Mouse (Mus musculus): ENCODE measurements at regions not wholly inside any gene's neighbourhood (a gene's known extent, or its start where the extent isn't known, plus 50 kb on each side); places are given as distances from the start of the nearest gene placed in this dataset.

DNA sequence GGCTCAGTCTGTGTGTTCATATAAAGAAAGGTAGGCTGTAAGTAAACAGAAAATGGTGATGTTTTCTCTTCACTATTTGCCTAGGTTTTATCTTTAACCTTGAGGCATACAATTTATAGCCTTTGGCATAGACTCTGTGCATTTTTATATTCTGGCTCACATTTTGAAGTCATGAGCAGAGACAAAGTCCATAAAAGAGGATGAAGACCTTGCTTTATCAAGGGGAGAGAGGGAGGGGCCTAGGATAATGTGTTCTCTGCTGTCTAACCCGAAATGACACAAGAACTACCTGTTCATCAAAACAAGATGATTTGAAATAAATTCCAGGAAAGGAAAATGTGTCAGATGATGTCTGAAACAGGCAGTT is 65.2 kb upstream of the Plcl2 start:
- Histone ChIP-seq H3K9me3 (ENCODE audit: control insufficient read depth, low read length) (no peaks in the 10 kb centered on the region), H3K27me3 (ENCODE audit: control insufficient read depth, insufficient read depth, low read length) (no peaks in the 10 kb centered on the region), H3K4me1 (replicated peaks; ENCODE audit: control insufficient read depth, insufficient read depth) (no peaks in the 10 kb centered on the region), H3K36me3 (ENCODE audit: control insufficient read depth, insufficient read depth, low read length) (no peaks in the 10 kb centered on the region), H3K27ac (replicated peaks) (no peak overlapping the region), H3K9ac (ENCODE audit: low read length) (no peak overlapping the region), H3K4me2 (replicated peaks; ENCODE audit: low read depth) (no peak overlapping the region), H3K4me3 (ENCODE audit: low read depth, low read length) (no peak overlapping the region)
- 48% methylated on average over 1 of the region's 1 CpGs for WGBS
- TF ChIP-seq CTCF (IDR thresholded peaks at IDR 0.05; ENCODE audit: low read depth) (no peak), EP300 (optimal IDR thresholded peaks at IDR 0.05) (no peak)
- DNase-seq (ENCODE audit: low spot score) (no peak), ATAC-seq (ENCODE audit: low FRiP score, low TSS enrichment) (no peak)

DNA sequence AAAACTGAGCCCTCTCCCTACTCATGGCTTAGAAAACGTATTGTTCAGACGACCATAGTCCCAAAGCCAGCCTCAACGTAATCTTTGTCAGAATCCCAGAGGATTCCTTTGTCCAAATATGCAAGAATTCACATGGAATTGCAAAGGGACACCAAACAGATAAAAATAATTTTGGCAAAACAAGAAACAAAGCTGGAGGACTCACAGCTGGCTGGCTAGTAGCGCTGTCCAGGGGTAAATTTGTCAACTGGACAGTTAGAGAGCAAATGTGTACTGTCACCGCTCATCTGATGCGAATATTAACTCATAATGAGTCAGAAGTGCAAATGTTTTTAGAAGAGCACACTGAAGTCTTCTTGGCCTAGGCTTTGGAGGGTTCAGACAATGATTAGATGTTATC is 60.5 kb upstream of the Plcl2 start:
- H3K4me1 ChIP-seq (replicated peaks; ENCODE audit: control insufficient read depth, insufficient read depth) = no peaks in the 10 kb centered on the region
- H3K4me3 ChIP-seq (ENCODE audit: low read depth, low read length) = no peak overlapping the region
- no peak overlapping the region for H3K27ac ChIP-seq (replicated peaks)
- DNase-seq (ENCODE audit: low spot score) (no peak), ATAC-seq (ENCODE audit: low FRiP score, low TSS enrichment) (no peak)
- no peak overlapping the region for H3K4me2 ChIP-seq (replicated peaks; ENCODE audit: low read depth)
- no peak overlapping the region for H3K9ac ChIP-seq (ENCODE audit: low read length)
- no peaks in the 10 kb centered on the region for H3K27me3 ChIP-seq (ENCODE audit: control insufficient read depth, insufficient read depth, low read length)
- 52% methylated on average over 6 of the region's 6 CpGs for WGBS
- no peaks in the 10 kb centered on the region for H3K36me3 ChIP-seq (ENCODE audit: control insufficient read depth, insufficient read depth, low read length)
- no peak for TF ChIP-seq CTCF (IDR thresholded peaks at IDR 0.05; ENCODE audit: low read depth)
- TF ChIP-seq EP300 (optimal IDR thresholded peaks at IDR 0.05) = no peak
- no peaks in the 10 kb centered on the region for H3K9me3 ChIP-seq (ENCODE audit: control insufficient read depth, low read length)

DNA sequence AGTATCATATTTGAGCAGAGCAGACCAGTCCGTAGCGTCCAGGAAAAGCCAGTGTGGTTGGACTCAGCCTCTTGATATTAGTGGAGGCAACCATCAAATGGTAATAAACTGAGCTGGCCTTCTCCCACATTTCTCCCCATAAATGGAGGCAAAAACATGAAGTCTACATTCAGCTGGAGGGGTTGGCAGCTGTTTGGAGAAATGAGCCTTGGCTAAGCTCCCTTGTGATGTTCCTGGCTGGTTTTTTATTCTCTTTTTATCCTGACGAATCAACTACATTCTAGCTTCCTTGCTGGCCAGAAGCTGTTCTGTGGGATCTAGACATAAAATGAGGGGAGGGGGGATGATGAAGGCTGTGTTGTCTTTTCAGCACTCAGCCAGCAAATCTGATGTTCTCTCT is 57.6 kb upstream of the Plcl2 start:
- Histone ChIP-seq H3K36me3 (ENCODE audit: control insufficient read depth, insufficient read depth, low read length) (no peaks in the 10 kb centered on the region), H3K9me3 (ENCODE audit: control insufficient read depth, low read length) (no peaks in the 10 kb centered on the region), H3K27ac (replicated peaks) (no peak overlapping the region), H3K4me2 (replicated peaks; ENCODE audit: low read depth) (no peak overlapping the region), H3K4me3 (ENCODE audit: low read depth, low read length) (no peak overlapping the region), H3K9ac (ENCODE audit: low read length) (no peak overlapping the region), H3K27me3 (ENCODE audit: control insufficient read depth, insufficient read depth, low read length) (no peaks in the 10 kb centered on the region), H3K4me1 (replicated peaks; ENCODE audit: control insufficient read depth, insufficient read depth) (no peaks in the 10 kb centered on the region)
- ATAC-seq (ENCODE audit: low FRiP score, low TSS enrichment) = no peak
- no peak for DNase-seq (ENCODE audit: low spot score)
- WGBS = 58% methylated on average over 3 of the region's 3 CpGs
- TF ChIP-seq EP300 (optimal IDR thresholded peaks at IDR 0.05) (no peak), CTCF (IDR thresholded peaks at IDR 0.05; ENCODE audit: low read depth) (no peak)

GRCm38 (mm10) chr17:50453524-50453923 is 55.7 kb upstream of the Plcl2 start:
- ATAC-seq (ENCODE audit: low FRiP score, low TSS enrichment) = peak; percentile 53
- no peak overlapping the region for H3K27ac ChIP-seq (replicated peaks)

DNA sequence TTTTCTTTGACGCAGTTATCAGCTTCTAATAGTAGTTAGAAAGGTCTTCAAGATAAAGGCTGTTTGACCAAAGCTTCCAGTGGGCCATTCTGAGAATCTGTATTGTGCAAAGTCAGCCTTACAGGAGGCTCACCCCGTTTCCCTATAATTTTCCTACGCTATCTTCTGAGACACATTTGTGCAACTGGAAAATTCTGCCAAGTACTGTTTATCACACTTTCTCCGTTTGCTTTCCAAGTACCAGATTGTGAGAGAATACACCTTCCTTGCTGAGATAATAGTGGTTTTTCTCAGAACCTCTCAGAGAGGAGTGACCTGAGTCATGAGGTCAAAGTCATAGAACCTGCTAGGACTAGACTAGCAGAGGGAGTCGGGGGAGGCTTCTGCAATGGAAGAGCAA is 55.2 kb upstream of the Plcl2 start:
- H3K4me1 ChIP-seq (replicated peaks; ENCODE audit: control insufficient read depth, insufficient read depth) = no peaks in the 10 kb centered on the region
- peak; percentile 83 for ATAC-seq (ENCODE audit: low FRiP score, low TSS enrichment)
- DNase-seq (ENCODE audit: low spot score) = peak; percentile 26
- no peaks in the 10 kb centered on the region for H3K36me3 ChIP-seq (ENCODE audit: control insufficient read depth, insufficient read depth, low read length)
- no peak overlapping the region for H3K27ac ChIP-seq (replicated peaks)
- 63% methylated on average over 5 of the region's 5 CpGs for WGBS
- no peaks in the 10 kb centered on the region for H3K9me3 ChIP-seq (ENCODE audit: control insufficient read depth, low read length)
- H3K9ac ChIP-seq (ENCODE audit: low read length) = no peak overlapping the region
- H3K27me3 ChIP-seq (ENCODE audit: control insufficient read depth, insufficient read depth, low read length) = no peaks in the 10 kb centered on the region
- H3K4me2 ChIP-seq (replicated peaks; ENCODE audit: low read depth) = no peak overlapping the region
- TF ChIP-seq CTCF (IDR thresholded peaks at IDR 0.05; ENCODE audit: low read depth) (no peak), EP300 (optimal IDR thresholded peaks at IDR 0.05) (no peak)
- no peak overlapping the region for H3K4me3 ChIP-seq (ENCODE audit: low read depth, low read length)

More at GRCm38 (mm10) chr17:50453524-50453923, 55.7 kb upstream of the Plcl2 start:
- H3K4me2 ChIP-seq (replicated peaks; ENCODE audit: low read depth) = no peak overlapping the region
- H3K36me3 ChIP-seq (ENCODE audit: control insufficient read depth, insufficient read depth, low read length) = no peaks in the 10 kb centered on the region
- H3K27me3 ChIP-seq (ENCODE audit: control insufficient read depth, insufficient read depth, low read length) = no peaks in the 10 kb centered on the region
- no peak overlapping the region for H3K9ac ChIP-seq (ENCODE audit: low read length)
- no peaks in the 10 kb centered on the region for H3K4me1 ChIP-seq (replicated peaks; ENCODE audit: control insufficient read depth, insufficient read depth)
- no peaks in the 10 kb centered on the region for H3K9me3 ChIP-seq (ENCODE audit: control insufficient read depth, low read length)
- no peak overlapping the region for H3K4me3 ChIP-seq (ENCODE audit: low read depth, low read length)
- DNase-seq (ENCODE audit: low spot score) = no peak
- no peak for TF ChIP-seq CTCF (IDR thresholded peaks at IDR 0.05; ENCODE audit: low read depth)
- TF ChIP-seq EP300 (optimal IDR thresholded peaks at IDR 0.05) = no peak

GRCm38 (mm10) chr17:50454917-50455316 is 54.3 kb upstream of the Plcl2 start:
- Histone ChIP-seq H3K4me2 (replicated peaks; ENCODE audit: low read depth) (no peak overlapping the region), H3K9me3 (ENCODE audit: control insufficient read depth, low read length) (no peaks in the 10 kb centered on the region), H3K4me1 (replicated peaks; ENCODE audit: control insufficient read depth, insufficient read depth) (no peaks in the 10 kb centered on the region), H3K4me3 (ENCODE audit: low read depth, low read length) (no peak overlapping the region), H3K36me3 (ENCODE audit: control insufficient read depth, insufficient read depth, low read length) (no peaks in the 10 kb centered on the region), H3K9ac (ENCODE audit: low read length) (no peak overlapping the region), H3K27me3 (ENCODE audit: control insufficient read depth, insufficient read depth, low read length) (no peaks in the 10 kb centered on the region), H3K27ac (replicated peaks) (no peak overlapping the region)
- ATAC-seq (ENCODE audit: low FRiP score, low TSS enrichment) (no peak), DNase-seq (ENCODE audit: low spot score) (no peak)
- 81% methylated on average over 5 of the region's 5 CpGs for WGBS
- TF ChIP-seq EP300 (optimal IDR thresholded peaks at IDR 0.05) (no peak), CTCF (IDR thresholded peaks at IDR 0.05; ENCODE audit: low read depth) (no peak)
